10 mouse cellular contexts compared by ENCODE assay signal in the genomic region with DNA sequence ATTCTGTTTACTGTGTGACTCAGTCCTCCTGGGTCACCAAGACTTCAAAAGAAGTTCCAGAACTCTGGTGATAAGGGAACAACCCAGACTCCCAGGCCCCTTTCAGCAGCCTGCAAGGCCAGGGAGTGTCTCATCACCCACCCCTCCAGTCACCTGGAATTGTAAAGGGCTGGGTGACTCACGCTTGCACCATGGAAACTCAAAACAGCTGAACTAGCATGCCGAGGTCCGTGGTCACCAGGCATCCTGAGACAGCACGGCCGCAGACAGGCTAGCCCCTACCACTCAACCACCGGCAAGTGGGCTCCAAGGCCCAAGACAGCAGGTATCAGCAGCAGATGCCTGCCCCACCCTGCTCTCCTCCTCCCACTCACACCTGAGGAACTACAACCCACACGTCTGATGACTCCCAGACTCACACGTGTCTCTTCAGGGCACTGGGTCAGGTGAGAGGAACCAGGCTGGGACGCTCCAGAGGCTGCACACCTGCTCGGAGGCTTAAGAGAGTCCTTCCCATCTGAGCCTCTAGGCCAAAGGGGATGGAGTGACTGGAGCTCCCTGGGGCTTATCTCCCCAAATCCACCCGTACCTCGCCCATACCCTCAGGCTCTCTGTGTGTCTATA. TPM values are rescaled to one million over a fixed set of nuclear protein-coding genes. Genes with fewer than 3 reads are reported as not detected.
DNase-seq lines count a peak whose midpoint lies in the region; ATAC-seq lines count a peak whose summit lies in the region.
"Had no signal": no experiment of that assay in that cellular context is flagged by ENCODE, and none has a peak within 500 bp of the region (broad histone marks: within the 10 kb centered on the region; RNA-seq: fewer than 3 reads in every experiment).

No protein-coding gene starts in this region.

- DNase-seq in heart, postnatal 10 days: no peak
- DNase-seq in ovary, postnatal 36 days (ENCODE audit: low spot score): peak; percentile 43
- no peak for DNase-seq in ovary, postnatal 14 days (ENCODE audit: low spot score)
- no peak for DNase-seq in gastrocnemius, postnatal 10 days
- DNase-seq in cerebellum, postnatal 10 days: no peak

- intact Hi-C loops in heart, postnatal 10 days (cut with DNase I): no loop called here

- peak; percentile 42 for ATAC-seq in heart, embryonic 16.5 days (replicated peaks; ENCODE audit: extremely low read depth, insufficient read depth, low FRiP score)
- no peak for ATAC-seq in hindbrain, embryonic 13.5 days (ENCODE audit: low FRiP score)
- peak; percentile 84 for ATAC-seq in stomach, embryonic 15.5 days (ENCODE audit: insufficient read depth, low FRiP score, low read depth)

- H3K36me3 ChIP-seq in heart, embryonic 16.5 days (ENCODE audit: control insufficient read depth, insufficient read depth): no peaks in the 10 kb centered on the region
- H3K36me3 ChIP-seq in hindbrain, embryonic 13.5 days: 0 out of 2 replicates have a peak, but pooled peaks cover under 1% of the 10 kb centered on the region
- no peaks in the 10 kb centered on the region; the same call in 1 of the 2 replicates for H3K36me3 ChIP-seq in stomach, embryonic 15.5 days

- no peaks in the 10 kb centered on the region for H3K9me3 ChIP-seq in heart, embryonic 16.5 days (replicated peaks; ENCODE audit: control insufficient read depth, low read length)
- H3K9me3 ChIP-seq in hindbrain, embryonic 13.5 days: no peaks in the 10 kb centered on the region
- H3K9me3 ChIP-seq in stomach, embryonic 15.5 days: no peaks in the 10 kb centered on the region

- H3K9ac ChIP-seq in heart, embryonic 16.5 days (ENCODE audit: low read length): peak overlapping the region; percentile 18; the same call in 1 of the 2 replicates
- peak overlapping the region; percentile 6; the same call in 1 of the 2 replicates for H3K9ac ChIP-seq in hindbrain, embryonic 13.5 days
- no peak overlapping the region for H3K9ac ChIP-seq in stomach, embryonic 15.5 days

- WGBS in heart, embryonic 16.5 days: 32% methylated on average over 12 of the region's 12 CpGs
- WGBS in hindbrain, embryonic 13.5 days: 77% methylated on average over 12 of the region's 12 CpGs
- 36% methylated on average over 12 of the region's 12 CpGs for WGBS in stomach, embryonic 15.5 days

- no peaks in the 10 kb centered on the region for H3K27me3 ChIP-seq in heart, embryonic 16.5 days (ENCODE audit: control insufficient read depth, insufficient read depth, low read length)
- H3K27me3 ChIP-seq in hindbrain, embryonic 13.5 days: no peaks in the 10 kb centered on the region
- H3K27me3 ChIP-seq in stomach, embryonic 15.5 days (replicated peaks): no peaks in the 10 kb centered on the region

- H3K27ac ChIP-seq in heart, embryonic 16.5 days (ENCODE audit: low read length): no peak overlapping the region
- H3K27ac ChIP-seq in hindbrain, embryonic 13.5 days: peak overlapping the region; percentile 55
- peak overlapping the region; percentile 33 for H3K27ac ChIP-seq in stomach, embryonic 15.5 days

- peaks cover 36% of the 10 kb centered on the region for H3K4me1 ChIP-seq in heart, embryonic 16.5 days (ENCODE audit: control insufficient read depth, insufficient read depth, low read length)
- H3K4me1 ChIP-seq in hindbrain, embryonic 13.5 days (replicated peaks): peaks cover 55% of the 10 kb centered on the region
- H3K4me1 ChIP-seq in stomach, embryonic 15.5 days: peaks cover 38% of the 10 kb centered on the region

- H3K4me3 ChIP-seq in heart, embryonic 16.5 days (ENCODE audit: low read length): no peak overlapping the region
- no peak overlapping the region for H3K4me3 ChIP-seq in hindbrain, embryonic 13.5 days
- H3K4me3 ChIP-seq in stomach, embryonic 15.5 days (replicated peaks): no peak overlapping the region
- H3K4me3 ChIP-seq: megakaryocyte, embryonic 14.5 days had no signal

- peak overlapping the region; percentile 1; the same call in 1 of the 2 replicates for H3K4me2 ChIP-seq in heart, embryonic 16.5 days (ENCODE audit: low read depth, low read length)
- H3K4me2 ChIP-seq in hindbrain, embryonic 13.5 days: no peak overlapping the region
- H3K4me2 ChIP-seq in stomach, embryonic 15.5 days: 0 out of 2 replicates have a peak overlapping the region, but pooled peaks have one; percentile 19

RNA-seq across cellular contexts. Expression of gene Dlg5, which starts 38.9 kb away (rescaled TPM):
- polyA plus RNA-seq in heart, embryonic 16.5 days (2015; fragmentation: Nextera tagmentation; extraction: Ambion mirVana): 5.2 and 6.8 TPM in 2 replicates
- 10 to 100 TPM; 17.0 to 19.1 TPM for total RNA-seq in heart, postnatal 10 days (2021)
- 18.7 and 20.5 TPM in 2 replicates for polyA plus RNA-seq in hindbrain, embryonic 13.5 days (2015; fragmentation: Nextera tagmentation; extraction: Ambion mirVana)
- 13.5 and 15.6 TPM in 2 replicates for polyA plus RNA-seq in stomach, embryonic 15.5 days (2015; fragmentation: Nextera tagmentation; extraction: Ambion mirVana)
- 10 to 100 TPM; 11.7 to 19.0 TPM for total RNA-seq in gastrocnemius, postnatal 10 days (2021)
- total RNA-seq: MEL had no signal
